Mouse (Mus musculus): Measurements from ENCODE around the gene Hist1h2bn.
"Not testable (repeated sequence)": the region's sequence is repeated elsewhere in the genome, so short reads cannot be mapped to it uniquely, and the experiment has no call there.

Hist1h2bn gene

GRCm38 (mm10) chr13:21781639-21782038, 27.7 kb downstream of the Hist1h2bn start:
- DNase-seq (ENCODE audit: low spot score in 2 of 2), result no peak

GRCm38 (mm10) chr13:21782361-21783254, 28.7 kb downstream of the Hist1h2bn start:
- peak in 1 of 2 experiments; percentile 24 for DNase-seq (ENCODE audit: low spot score in 2 of 2)

- peak; percentile 79 to 84 for DNase-seq (ENCODE audit: low spot score in 2 of 2)
These were observed 29.3 kb downstream of the Hist1h2bn start, which contains the start of gene Hist1h3i for GRCm38 (mm10) chr13:21783255-21783617. Gene Hist1h3i, minus strand, starts transcription at chr13:21783370.

GRCm38 (mm10) chr13:21783734-21784161, 29.8 kb downstream of the Hist1h2bn start:
- peak in 1 of 2 experiments; percentile 25 for DNase-seq (ENCODE audit: low spot score in 2 of 2)

GRCm38 (mm10) chr13:21784311-21784710, 30.4 kb downstream of the Hist1h2bn start:
- DNase-seq (ENCODE audit: low spot score in 2 of 2), result no peak

- DNase-seq (ENCODE audit: low spot score in 2 of 2), result no peak
These were observed 32.4 kb downstream of the Hist1h2bn start for GRCm38 (mm10) chr13:21786189-21786898.

- DNase-seq (ENCODE audit: low spot score in 2 of 2), result peak; percentile 92 to 96
These were observed 33.1 kb downstream of the Hist1h2bn start, which contains the start of the genes Hist1h2an and Hist1h2bp for GRCm38 (mm10) chr13:21786899-21787629. Gene Hist1h2an, minus strand, starts transcription at chr13:21787218. Gene Hist1h2bp, plus strand, starts transcription at chr13:21787461.

- no peak for DNase-seq (ENCODE audit: low spot score in 2 of 2)
These were observed 34.1 kb downstream of the Hist1h2bn start for GRCm38 (mm10) chr13:21787760-21788593.

GRCm38 (mm10) chr13:21789925-21790324, 36.0 kb downstream of the Hist1h2bn start:
- no peak for DNase-seq (ENCODE audit: low spot score in 2 of 2)

- DNase-seq (ENCODE audit: low spot score in 2 of 2), result no peak
These were observed 36.8 kb downstream of the Hist1h2bn start for GRCm38 (mm10) chr13:21790601-21791283.

GRCm38 (mm10) chr13:21795584-21795983, 41.7 kb downstream of the Hist1h2bn start:
- DNase-seq (ENCODE audit: low spot score in 2 of 2), result no peak

GRCm38 (mm10) chr13:21797163-21797562, 43.2 kb downstream of the Hist1h2bn start:
- DNase-seq (ENCODE audit: low spot score in 2 of 2), result not testable (repeated sequence)

GRCm38 (mm10) chr13:21803058-21803457, 49.1 kb downstream of the Hist1h2bn start:
- not testable (repeated sequence) for DNase-seq (ENCODE audit: low spot score in 2 of 2)

Measured in left cerebral cortex, adult 9 months (tissue).